Mouse (Mus musculus): Measurements from ENCODE around the gene A430005L14Rik. TPM values are rescaled to one million over a fixed set of nuclear protein-coding genes. Genes with fewer than 3 reads are reported as not detected.
"Not testable (repeated sequence)": the region's sequence is repeated elsewhere in the genome, so short reads cannot be mapped to it uniquely, and the experiment has no call there.

A430005L14Rik gene
- total RNA-seq (2014; fragmentation: Nextera tagmentation) (25.0 and 40.8 TPM in 2 replicates), total RNA-seq (2017) (45.4 and 55.1 TPM in 2 replicates)

- ATAC-seq (replicated peaks; ENCODE audit: poor library complexity, severe bottlenecking), result peak; percentile 87
Observed at GRCm38 (mm10) chr4:153956569-153957405, at the start of gene A430005L14Rik. Gene A430005L14Rik, plus strand, starts transcription at chr4:153957237.

GRCm38 (mm10) chr4:153907573-153907972, 49.5 kb upstream of the A430005L14Rik start:
- ATAC-seq (replicated peaks; ENCODE audit: poor library complexity, severe bottlenecking), result peak; percentile 55; the same call in 1 of the 2 replicates

- no peak for ATAC-seq (replicated peaks; ENCODE audit: poor library complexity, severe bottlenecking)
Observed at GRCm38 (mm10) chr4:153913635-153914034, 43.4 kb upstream of the A430005L14Rik start.

- ATAC-seq (replicated peaks; ENCODE audit: poor library complexity, severe bottlenecking), result no peak
Observed at GRCm38 (mm10) chr4:153917773-153918500, 39.1 kb upstream of the A430005L14Rik start.

- no peak for ATAC-seq (replicated peaks; ENCODE audit: poor library complexity, severe bottlenecking)
Observed at GRCm38 (mm10) chr4:153920517-153921233, 36.4 kb upstream of the A430005L14Rik start.

GRCm38 (mm10) chr4:153922090-153922489, 34.9 kb upstream of the A430005L14Rik start:
- not testable (repeated sequence) for ATAC-seq (replicated peaks; ENCODE audit: poor library complexity, severe bottlenecking)

GRCm38 (mm10) chr4:153928772-153929299, 28.2 kb upstream of the A430005L14Rik start:
- no peak for ATAC-seq (replicated peaks; ENCODE audit: poor library complexity, severe bottlenecking)

GRCm38 (mm10) chr4:153929425-153929824, 27.6 kb upstream of the A430005L14Rik start:
- no peak for ATAC-seq (replicated peaks; ENCODE audit: poor library complexity, severe bottlenecking)

- no peak for ATAC-seq (replicated peaks; ENCODE audit: poor library complexity, severe bottlenecking)
Observed at GRCm38 (mm10) chr4:153929921-153930320, 27.1 kb upstream of the A430005L14Rik start.

GRCm38 (mm10) chr4:153943243-153943642, 13.8 kb upstream of the A430005L14Rik start:
- ATAC-seq (replicated peaks; ENCODE audit: poor library complexity, severe bottlenecking), result 0 out of 2 replicates have a peak, but pooled peaks have one; percentile 38

GRCm38 (mm10) chr4:153944261-153944660, 12.8 kb upstream of the A430005L14Rik start:
- no peak for ATAC-seq (replicated peaks; ENCODE audit: poor library complexity, severe bottlenecking)

- ATAC-seq (replicated peaks; ENCODE audit: poor library complexity, severe bottlenecking), result no peak
Observed at GRCm38 (mm10) chr4:153945741-153946140, 11.3 kb upstream of the A430005L14Rik start.

- ATAC-seq (replicated peaks; ENCODE audit: poor library complexity, severe bottlenecking), result no peak
Observed at GRCm38 (mm10) chr4:153950372-153950771, 6.7 kb upstream of the A430005L14Rik start.

GRCm38 (mm10) chr4:153951150-153951549, 5.9 kb upstream of the A430005L14Rik start:
- ATAC-seq (replicated peaks; ENCODE audit: poor library complexity, severe bottlenecking), result no peak

- no peak for ATAC-seq (replicated peaks; ENCODE audit: poor library complexity, severe bottlenecking)
Observed at GRCm38 (mm10) chr4:153951692-153952091, 5.3 kb upstream of the A430005L14Rik start.

GRCm38 (mm10) chr4:153955651-153956050, 1.4 kb upstream of the A430005L14Rik start:
- ATAC-seq (replicated peaks; ENCODE audit: poor library complexity, severe bottlenecking), result no peak

GRCm38 (mm10) chr4:153957444-153958250, 610 bp downstream of the A430005L14Rik start:
- ATAC-seq (replicated peaks; ENCODE audit: poor library complexity, severe bottlenecking), result peak; percentile 42

- ATAC-seq (replicated peaks; ENCODE audit: poor library complexity, severe bottlenecking), result no peak
Observed at GRCm38 (mm10) chr4:153962631-153963030, 5.6 kb downstream of the A430005L14Rik start.

GRCm38 (mm10) chr4:153966651-153967050, 9.6 kb downstream of the A430005L14Rik start:
- no peak for ATAC-seq (replicated peaks; ENCODE audit: poor library complexity, severe bottlenecking)
